31 mouse cellular contexts compared by ENCODE assay signal in genomic region chr17:3665321-3665720, GRCm38 (mm10). TPM values are rescaled to one million over a fixed set of nuclear protein-coding genes. Genes with fewer than 3 reads are reported as not detected.
A peak's percentile ranks its signal among the peaks of the same experiment; 100 is the strongest.
DNase-seq lines count a peak whose midpoint lies in the region; ATAC-seq and TF ChIP-seq lines count a peak whose summit lies in the region.
"Had no signal": no experiment of that assay in that cellular context is flagged by ENCODE, and none has a peak within 500 bp of the region (broad histone marks: within the 10 kb centered on the region; RNA-seq: fewer than 3 reads in every experiment).

No protein-coding gene starts in this region.

- intact Hi-C loops in gastrocnemius, adult 2 months (cut with DNase I) = no loop called here
- intact Hi-C loops in gastrocnemius, postnatal 14 days (cut with DNase I; ENCODE audit: low total_unique reads) = no loop called here

- no peak for ATAC-seq in lung, postnatal 0 days
- ATAC-seq: forebrain, embryonic 14.5 days; forebrain, postnatal 0 days; hindbrain, postnatal 0 days; inflammation-experienced regulatory T-cells, adult 6 months; intestine, embryonic 16.5 days had no signal

- TF ChIP-seq CTCF in gastrocnemius, adult 2 months (IDR thresholded peaks at IDR 0.05) = peak; percentile 6; the same call in 1 of the 2 replicates
- TF ChIP-seq CTCF in lung, postnatal 0 days (IDR thresholded peaks at IDR 0.05) = no peak

- H3K36me3 ChIP-seq in lung, postnatal 0 days (ENCODE audit: insufficient read depth, low read length) = no peaks in the 10 kb centered on the region
- H3K36me3 ChIP-seq: embryonic facial prominence, embryonic 12.5 days; embryonic facial prominence, embryonic 15.5 days; heart, embryonic 12.5 days; heart, embryonic 15.5 days had no signal

- 80% methylated on average over 4 of the region's 4 CpGs for WGBS in lung, postnatal 0 days

- H3K9me3 ChIP-seq in lung, postnatal 0 days (ENCODE audit: low read length) = no peaks in the 10 kb centered on the region
- H3K9me3 ChIP-seq: embryonic facial prominence, embryonic 12.5 days; embryonic facial prominence, embryonic 15.5 days; heart, embryonic 12.5 days; heart, embryonic 15.5 days had no signal

- no peak for TF ChIP-seq EP300 in lung, postnatal 0 days (IDR thresholded peaks at IDR 0.05)

- H3K4me2 ChIP-seq in lung, postnatal 0 days (replicated peaks; ENCODE audit: low read depth, low read length) = no peak overlapping the region
- H3K4me2 ChIP-seq: embryonic facial prominence, embryonic 12.5 days; embryonic facial prominence, embryonic 15.5 days; heart, embryonic 12.5 days; heart, embryonic 15.5 days; hindbrain, embryonic 14.5 days had no signal

- peak; percentile 22 to 62 for DNase-seq in adrenal gland, adult (ENCODE audit: inconsistent age in 2 of 2, low spot score in 1 of 2)
- no peak for DNase-seq in adrenal gland, postnatal 4 days (ENCODE audit: low spot score in 2 of 2)
- no peak for DNase-seq in gastrocnemius, adult 2 months
- no peak for DNase-seq in gastrocnemius, postnatal 14 days
- peak; percentile 10 for DNase-seq in MN1 (ENCODE audit: low spot score)
- peak; percentile 34 for DNase-seq in adrenal gland, postnatal 14 days
- no peak for DNase-seq in lung, postnatal 0 days (ENCODE audit: low spot score)
- DNase-seq in layer of hippocampus, postnatal 25 days (ENCODE audit: extremely low spot score in 1 of 2, low spot score in 1 of 2) = no peak
- DNase-seq: cerebellum, adult 11 months; cerebellum, adult 2 months; cerebellum, adult 9-11 months; cerebellum, postnatal 25 days; forebrain, postnatal 0 days; gastrocnemius, postnatal 36 days; heart, adult 11 months; heart, postnatal 10 days; heart, postnatal 4 days; kidney, adult 18-20 months had no signal

- no peak overlapping the region for H3K4me3 ChIP-seq in gastrocnemius, adult 2 months
- H3K4me3 ChIP-seq in lung, postnatal 0 days (ENCODE audit: low read depth, low read length) = no peak overlapping the region
- H3K4me3 ChIP-seq: embryonic facial prominence, embryonic 12.5 days; embryonic facial prominence, embryonic 15.5 days; heart, embryonic 12.5 days; heart, embryonic 15.5 days had no signal

- no peak overlapping the region for H3K27ac ChIP-seq in gastrocnemius, adult 2 months
- H3K27ac ChIP-seq in lung, postnatal 0 days (ENCODE audit: low read length) = no peak overlapping the region
- H3K27ac ChIP-seq: embryonic facial prominence, embryonic 12.5 days; embryonic facial prominence, embryonic 15.5 days; heart, embryonic 15.5 days; hindbrain, embryonic 14.5 days; hindbrain, postnatal 0 days had no signal

- H3K9ac ChIP-seq in lung, postnatal 0 days (replicated peaks; ENCODE audit: low read depth) = no peak overlapping the region
- H3K9ac ChIP-seq: embryonic facial prominence, embryonic 12.5 days; embryonic facial prominence, embryonic 15.5 days; forebrain, postnatal 0 days; heart, embryonic 12.5 days; heart, embryonic 15.5 days; hindbrain, embryonic 14.5 days had no signal

- no peaks in the 10 kb centered on the region for H3K27me3 ChIP-seq in lung, postnatal 0 days (replicated peaks; ENCODE audit: insufficient read depth, low read length)
- H3K27me3 ChIP-seq: embryonic facial prominence, embryonic 12.5 days; embryonic facial prominence, embryonic 15.5 days; heart, embryonic 12.5 days; heart, embryonic 15.5 days had no signal

- H3K4me1 ChIP-seq in lung, postnatal 0 days (ENCODE audit: insufficient read depth, low read depth, low read length) = no peaks in the 10 kb centered on the region
- H3K4me1 ChIP-seq: embryonic facial prominence, embryonic 12.5 days; embryonic facial prominence, embryonic 15.5 days; heart, embryonic 12.5 days; heart, embryonic 15.5 days had no signal

RNA-seq across cellular contexts. Expression of gene Nox3, which starts 30.7 kb away (rescaled TPM):
- total RNA-seq in adrenal gland, postnatal 4 days (2021) = not detected
- not detected for total RNA-seq in gastrocnemius, adult 2 months (2021)
- total RNA-seq in gastrocnemius, postnatal 14 days (2021) = not detected
- total RNA-seq in adrenal gland, postnatal 14 days (2021) = not detected in 2 replicates
- polyA plus RNA-seq in lung, postnatal 0 days (2015; fragmentation: Nextera tagmentation; extraction: Ambion mirVana) = not detected in 2 replicates
- not detected for total RNA-seq in layer of hippocampus, postnatal 25 days (2021)
- total RNA-seq: common myeloid progenitor, adult 5-6 weeks; ES-E14; forebrain, postnatal 0 days; gastrocnemius, adult 8-10 months; gastrocnemius, postnatal 36 days; heart, postnatal 10 days; heart, postnatal 4 days; hindbrain, postnatal 0 days had no signal
- polyA plus RNA-seq: cerebellum, adult 2 months; embryonic facial prominence, embryonic 15.5 days; forebrain, embryonic 11.5 days; forebrain, embryonic 14.5 days; forebrain, postnatal 0 days; heart, embryonic 12.5 days; heart, embryonic 15.5 days; hindbrain, embryonic 14.5 days; hindbrain, postnatal 0 days; inflammation-experienced regulatory T-cells, adult 6 months; intestine, embryonic 16.5 days had no signal

Comparison
In these comparisons a context has a peak if more than half of its experiments do, and no peak if none do; other contexts are left out.
1. DNase-seq: peak in adrenal gland, adult (2 of 2), MN1 (single experiment) and adrenal gland, postnatal 14 days (single experiment); none in adrenal gland, postnatal 4 days (0 of 2), gastrocnemius, adult 2 months (single experiment), gastrocnemius, postnatal 14 days (single experiment), lung, postnatal 0 days (single experiment) and layer of hippocampus, postnatal 25 days (0 of 2).